Mouse (Mus musculus): ENCODE measurements around the gene Adamts20.

GRCm38 (mm10) chr15:94236726-94237125 is 228.5 kb downstream of the Adamts20 start:
- no peak for TF ChIP-seq POLR2AphosphoS5 (IDR thresholded peaks at IDR 0.05; ENCODE audit: insufficient replicate concordance, low read depth, low read length)
- TF ChIP-seq CTCF (IDR thresholded peaks at IDR 0.05; ENCODE audit: low read depth, low read length), result no peak
- TF ChIP-seq GATA1 (IDR thresholded peaks at IDR 0.05; ENCODE audit: borderline replicate concordance, low read length), result no peak
